Mouse (Mus musculus): Measurements from ENCODE around the gene Aff3.

Gene Aff3

DNA sequence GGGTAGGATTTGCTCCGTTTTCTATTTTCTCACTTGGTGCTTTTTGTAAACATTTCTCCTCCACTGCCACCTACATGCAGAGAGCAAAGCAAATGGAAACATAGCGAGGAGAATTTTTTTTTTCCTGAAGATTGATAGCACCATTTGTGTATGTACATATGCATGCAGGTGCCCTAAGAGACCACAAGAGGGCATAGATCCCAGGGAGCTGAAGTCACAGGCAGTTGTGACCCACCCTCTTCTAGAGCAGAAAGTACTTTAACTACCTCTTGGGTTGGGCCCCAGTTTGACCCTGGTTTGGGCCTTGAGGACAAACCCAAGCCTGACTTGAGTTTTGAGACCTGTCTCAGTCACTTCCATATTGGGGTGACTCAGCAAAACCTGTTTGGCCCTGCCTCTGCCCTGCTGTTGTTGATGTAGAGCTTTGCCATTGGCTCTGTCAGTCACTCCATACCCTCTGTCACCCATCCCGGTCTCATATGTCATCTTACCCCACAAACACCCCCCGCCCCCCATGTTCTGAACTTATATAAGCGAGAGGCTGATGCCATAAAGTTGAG is 9.7 kb downstream of the Aff3 start:
- DNase-seq: no peak

DNA sequence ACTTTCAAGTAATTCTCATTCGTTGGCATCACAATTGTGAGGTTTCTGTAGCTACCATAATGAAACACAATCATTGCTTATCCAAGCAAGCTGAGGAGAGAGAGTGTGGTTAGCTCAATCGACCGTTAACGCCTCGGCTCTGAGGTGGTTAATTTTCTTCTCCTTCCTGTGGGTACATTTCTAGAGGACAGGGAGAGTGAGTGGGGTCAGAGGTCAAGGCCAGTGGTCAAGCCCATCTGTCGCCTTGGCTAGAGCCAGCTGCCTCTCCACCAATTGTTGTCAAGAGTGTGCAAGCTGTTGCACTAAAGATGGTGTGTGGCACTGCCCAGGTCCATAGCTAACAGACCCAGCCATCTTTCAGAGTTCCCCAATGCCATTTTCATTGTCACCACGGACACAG is 14.7 kb downstream of the Aff3 start:
- no peak for DNase-seq

DNA sequence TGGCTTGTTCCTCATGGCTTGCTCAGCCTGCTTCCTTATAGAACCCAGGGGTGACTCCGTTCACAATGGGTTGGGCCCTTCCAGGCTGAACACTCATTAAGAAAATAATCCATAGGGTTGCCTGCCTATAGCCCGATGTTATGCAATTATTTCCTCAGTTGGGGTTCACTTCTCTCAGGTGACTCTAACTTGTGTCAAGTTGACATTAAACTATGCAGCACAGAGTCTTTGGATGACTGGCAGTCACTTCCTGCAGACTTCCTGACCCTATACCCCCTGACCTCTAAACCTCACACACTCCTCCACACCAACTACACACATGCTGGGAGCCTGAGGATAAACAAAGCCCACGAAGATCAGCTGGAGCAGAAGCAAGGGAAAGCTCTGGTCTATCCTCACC is 15.6 kb downstream of the Aff3 start:
- DNase-seq: no peak

DNA sequence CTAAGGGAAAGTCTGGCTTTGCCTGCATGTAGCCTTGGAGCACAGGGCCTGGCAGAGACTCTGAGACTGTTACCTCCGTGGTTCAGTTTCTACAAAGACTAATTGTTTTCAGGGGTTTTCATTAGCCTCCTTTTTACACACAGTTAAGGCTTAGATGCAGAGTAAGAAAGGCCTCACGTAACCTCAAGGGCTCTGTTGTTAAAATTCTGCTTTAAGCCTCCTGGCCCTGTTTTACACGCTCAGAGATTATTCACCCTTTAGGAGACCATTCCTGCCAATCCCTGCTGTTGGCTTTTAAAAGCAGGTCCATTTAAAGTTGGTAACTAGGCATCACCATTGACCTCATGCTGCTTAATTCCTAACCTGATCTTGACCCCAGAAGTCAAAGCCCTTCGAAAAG is 22.5 kb downstream of the Aff3 start:
- DNase-seq: no peak

DNA sequence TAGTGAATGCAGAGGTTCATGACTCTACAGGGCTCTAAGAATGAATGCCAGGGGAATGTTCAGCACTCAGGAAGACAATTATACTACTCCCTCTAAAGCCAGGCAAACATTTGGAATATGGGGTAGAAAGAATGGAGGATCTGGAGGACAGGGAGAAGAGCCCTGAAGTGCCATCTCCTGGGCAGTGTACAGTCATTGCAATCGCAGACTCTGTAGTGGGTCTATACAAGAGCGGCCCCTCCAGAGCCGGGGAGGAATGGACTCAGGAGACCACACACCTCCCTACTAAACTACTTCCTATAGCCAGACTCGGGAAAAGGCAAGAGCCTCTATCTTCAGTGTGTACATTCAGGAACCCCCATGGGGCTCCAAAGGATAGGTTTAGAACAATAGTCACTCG is 25.1 kb downstream of the Aff3 start:
- no peak for DNase-seq

DNA sequence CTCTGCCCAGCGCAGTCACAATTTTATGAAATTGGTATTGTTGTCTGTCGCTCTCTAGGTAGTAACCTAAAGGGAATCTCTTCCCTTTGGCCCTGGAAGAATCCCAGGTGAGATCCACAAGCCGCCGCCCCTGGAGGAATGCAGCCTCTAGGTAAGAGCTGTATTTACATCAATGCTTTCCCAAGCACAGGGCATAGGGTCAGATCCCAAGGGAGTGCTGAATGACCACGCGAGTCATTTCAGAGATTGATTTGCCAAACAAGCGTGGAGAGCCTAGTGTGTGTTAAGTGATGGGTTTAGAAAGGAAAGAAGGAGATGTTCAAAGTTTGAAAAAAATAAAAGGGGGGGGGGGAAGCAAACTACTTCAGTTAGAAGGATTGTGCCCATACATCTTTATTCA is 29.2 kb downstream of the Aff3 start:
- DNase-seq: no peak

DNA sequence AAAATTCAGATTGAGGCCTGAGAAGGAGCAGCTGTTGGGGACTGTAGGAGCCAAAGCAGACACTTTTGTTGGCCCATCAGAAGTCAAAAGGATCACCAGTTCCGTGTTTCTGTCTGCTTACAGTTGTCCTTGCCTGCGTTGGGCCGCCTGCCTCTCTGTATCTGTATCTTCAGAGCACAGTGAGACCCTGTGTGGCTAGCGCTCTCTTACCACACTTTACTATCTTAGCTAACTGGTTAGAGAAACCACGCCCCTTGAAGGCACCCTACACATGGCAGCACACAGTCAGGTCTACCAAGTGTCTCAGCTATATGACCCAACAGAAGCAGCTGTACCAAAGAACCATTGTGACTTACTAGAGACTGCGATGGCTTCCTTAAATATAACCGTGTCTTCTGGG is 30.7 kb downstream of the Aff3 start:
- DNase-seq: no peak

DNA sequence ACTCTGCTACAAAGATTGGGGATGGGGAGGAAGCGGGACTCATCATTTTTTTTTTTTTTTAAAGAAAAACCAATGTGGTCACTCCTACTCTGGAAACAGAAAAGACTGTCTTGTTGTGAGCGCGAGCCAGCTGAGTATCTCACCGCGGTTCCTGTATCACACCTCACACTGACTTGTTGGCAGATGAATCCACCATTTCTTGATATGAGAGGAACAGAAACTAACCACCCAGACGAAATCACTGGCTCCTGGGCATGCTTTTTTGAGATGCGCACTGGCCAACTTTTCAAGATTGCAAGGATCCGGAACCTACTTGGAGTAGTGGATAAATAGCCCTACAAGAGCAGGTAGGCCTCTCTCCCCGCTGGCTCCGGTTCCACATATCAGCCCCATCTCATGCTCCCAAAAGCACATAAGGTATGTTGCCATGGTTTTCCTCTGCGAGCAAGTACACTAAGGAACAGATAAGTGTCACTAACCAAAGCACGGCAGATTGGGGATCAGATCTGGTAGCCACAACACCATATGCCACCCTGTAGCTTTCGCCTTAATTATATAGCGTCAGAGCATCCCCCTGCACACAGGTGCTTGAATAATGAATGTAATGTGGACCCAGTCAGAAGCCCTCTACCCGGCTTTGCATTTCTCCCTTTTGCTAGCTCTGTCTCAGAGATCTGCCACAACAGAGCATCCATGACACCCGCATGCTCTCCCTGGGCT is 32.1 kb downstream of the Aff3 start:
- peak; percentile 17 for DNase-seq

DNA sequence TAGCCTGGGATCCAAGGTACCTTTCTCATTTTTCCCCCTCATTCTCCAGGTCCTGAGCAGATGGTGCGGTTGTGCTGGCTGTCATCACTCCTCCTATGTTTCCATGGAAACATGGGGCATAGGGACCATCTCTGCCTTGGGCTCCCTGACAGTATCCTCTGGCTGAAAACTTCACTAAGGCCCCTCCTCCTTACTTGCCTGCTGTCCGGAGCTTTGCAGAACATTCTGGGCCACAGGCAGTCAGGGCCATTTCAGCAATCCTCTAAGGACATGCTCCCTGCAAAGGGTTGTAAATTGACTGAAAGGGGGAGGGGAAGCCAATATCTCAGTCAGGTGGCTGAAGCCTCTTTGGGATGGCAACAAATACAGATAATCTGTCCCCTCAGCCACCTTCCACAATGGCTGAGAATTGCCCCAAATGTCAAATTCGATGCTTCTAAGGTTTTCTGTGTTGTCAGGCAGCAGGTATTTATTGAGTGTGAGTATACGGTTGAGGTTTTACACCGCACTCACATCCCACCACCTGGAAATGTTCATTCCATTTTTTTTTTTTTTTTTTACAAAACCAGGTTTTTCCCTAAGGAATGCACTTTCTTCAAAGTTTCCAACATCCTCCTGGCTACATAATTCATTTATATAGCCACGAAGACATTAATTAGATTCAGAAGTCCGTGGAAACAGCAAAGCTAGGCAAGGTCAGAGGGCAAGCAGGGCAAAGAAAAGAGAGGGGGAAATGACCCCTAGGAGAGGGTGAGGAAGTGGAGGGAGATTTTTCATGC is 33.1 kb downstream of the Aff3 start:
- no peak for DNase-seq

DNA sequence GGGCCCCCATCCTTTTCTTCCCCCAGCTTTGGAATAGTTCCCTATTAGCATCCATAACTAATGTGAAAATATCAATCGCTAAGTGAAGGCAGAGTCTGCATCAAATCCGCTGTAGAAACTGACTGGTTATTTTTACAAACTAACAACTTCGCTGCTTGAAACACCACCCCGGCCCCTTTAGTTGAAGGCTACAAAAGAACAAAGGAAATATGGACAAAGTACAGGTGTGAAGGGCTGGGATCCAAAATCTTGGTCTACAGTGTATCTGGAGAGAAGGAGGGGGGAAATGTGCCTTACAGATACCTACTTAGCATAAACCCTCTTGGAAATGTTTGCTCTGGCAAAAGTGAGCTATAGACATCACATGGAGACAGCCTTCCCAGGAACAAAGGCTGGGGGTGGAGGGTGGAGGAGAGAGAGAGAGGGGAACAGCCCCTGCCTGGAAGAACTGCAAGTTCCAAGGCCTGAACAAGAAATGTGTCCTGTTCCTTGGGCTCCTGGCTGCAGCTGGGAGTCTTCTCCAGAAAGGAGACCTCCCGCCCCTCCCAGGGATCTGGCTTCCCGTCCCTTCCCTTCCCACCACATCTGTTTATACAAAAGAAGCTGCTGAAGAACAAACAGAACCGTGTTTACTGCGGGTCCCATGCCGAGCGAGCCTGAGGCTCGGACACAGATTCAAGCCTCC is 35.7 kb downstream of the Aff3 start:
- DNase-seq: peak; percentile 9

DNA sequence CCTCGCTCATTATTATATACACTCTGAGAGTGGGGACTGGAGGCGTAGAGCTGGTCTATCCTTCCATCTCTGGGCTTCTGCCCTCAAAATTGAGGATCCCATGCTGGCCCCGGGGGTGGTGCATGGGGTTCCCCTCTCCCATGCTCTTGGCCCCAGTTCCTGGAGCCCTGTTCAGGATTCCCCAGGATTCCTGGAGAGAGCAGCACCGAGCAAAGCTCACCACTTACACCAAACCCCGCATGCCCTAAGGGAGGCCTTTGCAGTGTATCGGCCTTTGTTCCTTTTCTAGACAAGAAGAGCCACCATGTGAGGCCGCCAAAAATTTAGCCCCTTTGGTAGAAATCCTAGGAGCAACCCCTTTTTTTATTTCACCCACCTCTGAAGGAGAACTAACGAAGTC is 36.3 kb downstream of the Aff3 start:
- DNase-seq: peak; percentile 28

DNA sequence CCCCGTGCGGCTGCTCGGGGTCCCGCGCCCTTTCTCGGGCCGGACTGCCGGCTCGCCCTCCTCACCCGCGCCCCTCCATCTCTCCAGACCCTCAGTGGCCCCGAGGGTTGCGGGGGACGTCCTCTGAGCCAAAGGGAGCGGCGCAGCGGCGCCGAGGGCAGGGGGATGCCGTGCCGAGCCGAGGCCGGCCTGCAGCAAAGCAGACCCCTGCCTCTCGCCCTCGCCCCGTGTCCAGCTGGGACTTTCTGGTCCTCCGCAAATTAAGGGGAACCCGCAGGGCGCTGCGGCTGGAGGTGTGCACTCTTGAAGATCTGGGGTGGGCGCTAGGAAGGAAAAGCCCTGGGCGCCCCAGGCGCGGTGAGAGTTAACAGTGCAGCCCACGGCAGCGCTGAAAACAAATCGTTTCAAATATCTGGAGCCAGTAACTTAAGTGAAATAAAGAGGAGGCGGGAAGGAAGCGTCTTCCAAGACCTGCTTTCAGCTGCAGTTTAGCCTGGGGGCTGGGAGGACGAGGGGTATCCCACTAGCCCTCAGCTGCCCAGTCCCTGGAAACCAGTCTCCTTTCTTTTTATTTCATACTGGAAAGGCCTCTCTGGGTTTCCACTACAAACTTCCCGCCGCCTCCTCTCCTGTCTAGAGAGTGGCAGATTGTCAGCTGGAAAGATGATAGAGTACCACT is 36.9 kb downstream of the Aff3 start:
- DNase-seq: peak; percentile 56

DNA sequence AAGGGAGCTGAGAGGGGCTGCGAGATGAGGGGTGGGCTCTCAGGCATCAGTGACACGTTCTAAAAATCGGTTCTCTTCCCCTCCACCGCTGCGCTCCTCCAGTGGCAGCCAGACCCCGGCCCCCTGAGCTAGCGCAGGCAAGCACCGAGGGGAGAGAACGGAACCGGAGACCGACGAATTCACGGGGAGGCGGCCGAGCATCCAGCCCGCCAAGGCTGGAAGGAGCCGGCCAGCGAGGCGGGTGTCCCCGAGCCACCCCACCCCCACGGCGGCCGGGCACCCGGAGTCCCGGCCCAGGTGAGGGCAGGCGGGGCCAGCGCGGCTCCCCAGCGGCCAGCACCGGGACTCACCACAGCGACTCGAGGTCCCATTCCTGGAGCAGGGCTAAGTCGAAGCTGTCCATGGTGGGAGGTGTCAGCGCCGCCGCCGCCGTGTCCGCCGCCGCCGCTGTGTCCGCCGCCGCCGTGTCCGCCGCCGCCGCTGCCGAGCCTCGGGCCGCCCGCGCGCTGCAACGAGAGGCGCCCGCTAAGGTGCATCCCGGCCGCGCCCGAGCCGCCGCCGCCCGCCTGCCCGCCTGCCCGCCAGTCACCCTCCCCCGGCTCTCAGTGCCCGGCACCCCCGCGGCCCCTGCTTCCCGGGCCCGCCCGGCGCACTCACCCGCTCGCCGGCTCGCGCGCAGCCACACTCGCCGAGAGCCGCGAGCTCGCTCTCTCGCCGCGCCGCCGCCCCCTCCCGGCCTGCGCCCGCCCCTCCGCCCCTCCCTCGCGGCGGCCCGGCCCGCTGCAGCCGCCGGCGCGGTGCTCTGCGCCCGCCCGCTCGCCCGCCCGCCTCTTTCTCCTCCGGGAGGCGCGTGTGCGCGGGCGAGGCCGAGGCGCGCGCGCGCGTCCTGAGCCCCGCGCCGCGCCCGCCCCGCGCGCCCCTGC is 37.8 kb downstream of the Aff3 start:
- DNase-seq: peak; percentile 72

DNA sequence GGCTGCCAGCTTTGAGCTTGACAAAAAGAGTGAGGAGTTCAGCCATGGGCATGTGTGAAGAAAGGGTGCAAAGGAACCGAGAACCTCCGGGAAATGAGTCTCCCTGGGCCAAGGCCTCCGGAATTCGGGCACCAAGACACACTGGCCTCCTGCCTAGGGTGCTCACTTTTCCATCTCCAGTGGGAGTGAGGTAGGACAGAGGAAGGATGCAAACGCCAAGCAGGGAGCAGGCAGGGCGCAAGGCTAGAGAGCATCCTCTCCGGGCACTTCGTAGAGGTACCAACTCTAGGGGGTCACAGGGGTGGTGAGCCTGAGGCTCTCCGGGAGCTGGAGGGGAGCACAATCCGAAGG is 38.4 kb downstream of the Aff3 start:
- no peak for DNase-seq

DNA sequence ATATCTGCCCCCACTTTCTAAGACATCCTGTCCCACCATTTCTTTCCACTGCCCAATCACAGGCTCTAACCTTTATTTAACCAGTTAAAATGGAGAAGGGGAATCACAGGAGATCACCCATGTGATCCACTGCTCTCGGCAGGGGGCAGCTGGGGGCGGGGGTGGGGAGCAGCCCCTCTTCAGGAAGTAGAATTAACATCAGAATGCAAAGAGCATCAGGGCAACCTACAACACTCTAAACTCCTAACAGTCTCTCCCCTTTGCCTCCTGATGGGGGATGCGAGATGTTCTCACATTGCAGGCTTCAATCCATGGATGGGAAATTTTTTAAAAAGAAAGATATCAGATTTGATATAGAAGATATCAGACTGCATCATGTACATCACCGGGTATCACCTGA is 42.9 kb downstream of the Aff3 start:
- DNase-seq: no peak

DNA sequence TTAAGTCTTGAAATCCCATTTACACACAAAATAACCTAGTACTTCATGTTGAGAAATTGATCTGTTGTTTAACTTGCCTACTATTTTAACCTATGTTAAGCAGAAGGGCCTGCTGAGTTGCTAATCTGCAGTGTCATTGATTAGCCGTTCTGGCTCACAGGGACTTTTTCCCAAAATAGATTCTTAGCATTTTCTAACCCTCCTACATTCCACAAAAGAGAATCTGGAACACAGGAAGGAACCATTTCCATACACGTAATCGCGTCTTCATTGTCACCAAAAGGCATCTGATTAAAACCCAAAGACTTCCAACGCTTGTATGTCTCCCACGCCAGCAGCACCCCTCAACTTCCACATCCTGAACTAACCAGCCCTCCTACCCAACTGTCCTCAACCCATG is 44.4 kb downstream of the Aff3 start:
- DNase-seq: no peak

DNA sequence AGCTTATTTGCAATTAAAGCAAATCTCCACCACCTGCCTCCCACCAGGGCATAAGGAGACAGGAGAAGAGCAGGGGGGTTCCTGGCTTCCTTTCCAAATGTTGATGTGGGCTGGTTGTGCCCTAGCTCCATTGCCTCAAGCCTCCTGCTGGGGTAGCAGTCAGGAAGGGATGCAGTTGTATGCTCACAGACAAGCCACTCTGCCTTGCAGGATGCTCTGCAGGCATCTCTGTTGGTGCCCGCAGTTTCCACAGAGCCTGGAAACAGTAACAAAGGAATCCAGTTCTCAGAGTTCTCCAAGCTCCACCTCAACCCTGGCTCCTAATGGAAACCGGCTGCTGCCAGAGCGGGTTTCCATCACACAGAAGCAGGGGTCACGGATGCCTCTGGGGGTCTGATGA is 58.0 kb downstream of the Aff3 start:
- DNase-seq: no peak

DNA sequence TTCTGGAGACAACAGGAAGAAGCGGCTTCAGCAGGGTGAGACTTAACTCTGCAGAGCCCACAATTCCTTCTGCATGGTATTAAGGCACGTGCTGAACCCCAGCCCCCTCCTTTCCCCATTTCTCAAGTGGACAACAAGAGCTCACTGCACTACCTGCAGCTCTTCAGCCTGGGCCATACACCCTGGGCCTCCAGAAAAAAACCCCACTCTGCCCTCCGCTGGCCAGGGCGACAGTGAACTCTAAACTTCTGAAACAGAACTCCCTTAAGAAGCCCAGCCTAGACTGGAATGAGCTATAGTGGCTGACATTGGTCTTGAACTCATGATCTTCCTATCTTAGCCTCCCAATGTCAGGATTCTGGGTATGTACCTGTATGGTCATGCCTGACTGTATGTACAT is 59.3 kb downstream of the Aff3 start:
- no peak for DNase-seq

DNA sequence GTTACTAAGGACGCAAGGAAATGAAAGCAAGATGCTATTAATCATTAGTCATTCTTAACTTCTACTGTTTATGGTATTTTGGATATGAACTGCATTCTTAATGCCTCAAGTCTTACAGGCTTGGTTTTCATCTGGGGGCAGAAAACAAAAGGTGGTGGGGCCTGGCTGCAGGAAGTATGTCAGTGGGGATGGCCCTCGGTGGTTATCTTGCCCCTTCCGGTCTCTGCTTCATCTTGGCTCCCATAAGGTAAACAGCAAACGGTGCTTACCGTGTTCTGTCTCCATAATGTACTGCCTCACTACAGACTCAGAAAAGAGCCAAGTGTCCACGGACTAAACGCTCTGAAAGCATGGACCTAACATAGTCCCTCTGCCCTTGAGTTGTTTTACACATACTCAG is 60.1 kb downstream of the Aff3 start:
- DNase-seq: no peak

DNA sequence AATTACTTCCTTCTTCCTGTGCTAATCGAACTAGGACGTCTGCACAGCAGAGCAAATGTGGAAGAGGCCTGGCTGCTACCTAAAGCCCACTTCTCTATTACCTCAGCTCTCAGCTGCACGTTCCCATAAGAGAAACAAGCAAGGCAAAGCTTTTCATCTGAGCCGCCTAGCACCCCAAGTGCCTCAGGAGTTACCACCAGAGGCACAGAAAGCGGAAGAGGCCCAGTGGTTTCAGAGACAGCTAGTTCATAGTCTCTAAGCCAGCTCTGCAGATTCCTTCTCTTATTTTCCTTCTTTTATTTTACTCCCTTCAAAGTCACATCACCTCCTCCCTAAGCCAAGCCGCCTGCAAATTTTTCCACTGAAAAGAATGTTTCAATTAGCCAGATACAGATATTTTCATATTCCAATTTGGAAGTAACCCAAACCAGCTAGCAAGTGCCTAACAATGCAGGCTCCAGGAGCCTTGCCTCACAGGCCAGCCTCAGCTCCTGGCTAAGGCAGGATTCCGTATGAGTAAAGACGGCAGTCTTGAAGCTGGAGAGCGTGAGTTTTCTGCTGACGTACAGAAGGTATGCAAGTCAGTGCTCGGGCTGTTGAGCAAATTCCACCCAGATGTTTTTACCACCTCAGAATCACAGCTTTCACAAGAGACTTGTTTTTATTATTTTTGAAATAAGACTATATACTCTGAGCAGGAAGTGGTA is 62.8 kb downstream of the Aff3 start:
- no peak for DNase-seq

DNA sequence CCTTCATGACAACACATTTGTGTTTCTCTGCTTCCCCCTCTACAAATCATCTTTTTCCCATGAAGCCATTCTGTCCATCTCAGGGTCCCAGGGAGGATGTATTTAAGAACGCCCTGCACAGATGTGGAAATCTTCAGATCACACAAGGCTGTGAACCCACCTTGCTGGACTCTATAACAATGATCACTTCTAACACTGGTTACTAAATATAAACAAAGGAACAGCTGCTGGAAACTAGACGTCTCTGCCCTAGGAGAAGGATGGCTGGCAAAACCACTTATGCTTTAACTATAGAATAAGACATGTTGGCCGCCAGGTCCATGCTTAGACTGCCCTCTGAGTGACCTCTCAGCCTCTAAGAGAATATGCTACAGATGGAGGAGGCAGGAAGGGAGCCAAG is 69.4 kb downstream of the Aff3 start:
- no peak for DNase-seq

DNA sequence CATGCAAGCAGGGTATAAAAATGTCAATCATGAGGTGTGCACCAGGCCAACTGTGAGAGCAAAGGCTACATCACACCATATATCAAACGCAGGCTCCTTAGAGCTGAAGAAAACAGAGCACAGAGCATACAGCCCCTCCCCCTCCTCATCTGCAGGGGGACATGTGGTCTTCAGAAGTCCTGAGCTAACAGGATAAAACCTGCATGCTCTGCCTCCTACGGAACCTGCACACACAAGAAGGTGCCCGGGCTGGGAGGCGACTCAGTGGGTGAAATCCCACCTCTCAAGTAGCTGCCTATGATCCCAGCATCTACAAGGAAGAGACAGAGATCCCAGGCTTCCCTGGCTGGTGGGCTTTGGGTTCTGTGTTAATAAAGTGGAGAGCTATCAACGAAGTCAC is 70.0 kb downstream of the Aff3 start:
- no peak for DNase-seq
